Mouse (Mus musculus): ENCODE results near the gene Zfp148. TPM values are rescaled to one million over a fixed set of nuclear protein-coding genes. Genes with fewer than 3 reads are reported as not detected.
"Not testable (repeated sequence)": the region's sequence is repeated elsewhere in the genome, so short reads cannot be mapped to it uniquely, and the experiment has no call there.

The Zfp148 gene
- polyA plus RNA-seq, 1 experiment from 2014 or later = 59.0 TPM

- Histone ChIP-seq H3K27me3 (no peaks in the 10 kb centered on the region), H3K9ac (no peak overlapping the region), H3K4me2 (replicated peaks) (no peak overlapping the region), H3K4me1 (no peaks in the 10 kb centered on the region), H3K36me3 (peaks cover 43% of the 10 kb centered on the region), H3K4me3 (no peak overlapping the region), H3K27ac (no peak overlapping the region), H3K9me3 (replicated peaks) (no peaks in the 10 kb centered on the region)
- 90% methylated on average over 6 of the region's 6 CpGs for WGBS
- ATAC-seq (ENCODE audit: low FRiP score) = no peak
These were observed 93.7 kb downstream of the Zfp148 start for GRCm38 (mm10) chr16:33474381-33474780.

GRCm38 (mm10) chr16:33479926-33480325, 99.3 kb downstream of the Zfp148 start:
- Histone ChIP-seq H3K9ac (no peak overlapping the region), H3K4me3 (no peak overlapping the region), H3K36me3 (peaks cover 32% of the 10 kb centered on the region), H3K9me3 (replicated peaks) (no peaks in the 10 kb centered on the region), H3K27ac (no peak overlapping the region), H3K4me1 (no peaks in the 10 kb centered on the region), H3K4me2 (replicated peaks) (no peak overlapping the region), H3K27me3 (no peaks in the 10 kb centered on the region)
- no peak for ATAC-seq (ENCODE audit: low FRiP score)

- no peak overlapping the region for H3K4me3 ChIP-seq
- H3K9ac ChIP-seq = no peak overlapping the region
- H3K9me3 ChIP-seq (replicated peaks) = no peaks in the 10 kb centered on the region
- peaks cover 24% of the 10 kb centered on the region for H3K36me3 ChIP-seq
- ATAC-seq (ENCODE audit: low FRiP score) = no peak
- no peak overlapping the region for H3K27ac ChIP-seq
- H3K4me1 ChIP-seq = no peaks in the 10 kb centered on the region
- no peak overlapping the region for H3K4me2 ChIP-seq (replicated peaks)
- WGBS = 94% methylated on average over 2 of the region's 2 CpGs
- H3K27me3 ChIP-seq = no peaks in the 10 kb centered on the region
These were observed 100.5 kb downstream of the Zfp148 start for GRCm38 (mm10) chr16:33481148-33481547.

GRCm38 (mm10) chr16:33482309-33482708, 101.7 kb downstream of the Zfp148 start:
- Histone ChIP-seq H3K4me3 (no peak overlapping the region), H3K36me3 (peaks cover 12% of the 10 kb centered on the region), H3K4me1 (no peaks in the 10 kb centered on the region), H3K9me3 (replicated peaks) (no peaks in the 10 kb centered on the region), H3K9ac (no peak overlapping the region), H3K27ac (no peak overlapping the region), H3K27me3 (no peaks in the 10 kb centered on the region), H3K4me2 (replicated peaks) (no peak overlapping the region)
- WGBS = 97% methylated on average over 3 of the region's 3 CpGs
- ATAC-seq (ENCODE audit: low FRiP score) = no peak

GRCm38 (mm10) chr16:33487709-33488108, 107.1 kb downstream of the Zfp148 start:
- Histone ChIP-seq H3K4me1 (no peaks in the 10 kb centered on the region), H3K27me3 (no peaks in the 10 kb centered on the region), H3K9me3 (replicated peaks) (no peaks in the 10 kb centered on the region), H3K9ac (no peak overlapping the region), H3K36me3 (peaks cover 6% of the 10 kb centered on the region), H3K4me2 (replicated peaks) (no peak overlapping the region), H3K27ac (no peak overlapping the region), H3K4me3 (no peak overlapping the region)
- ATAC-seq (ENCODE audit: low FRiP score) = no peak
- 91% methylated on average over 4 of the region's 4 CpGs for WGBS

GRCm38 (mm10) chr16:33494374-33494773, 113.7 kb downstream of the Zfp148 start:
- Histone ChIP-seq H3K36me3 (peaks cover 28% of the 10 kb centered on the region), H3K9ac (no peak overlapping the region), H3K27ac (no peak overlapping the region), H3K4me3 (no peak overlapping the region), H3K4me2 (replicated peaks) (no peak overlapping the region), H3K27me3 (no peaks in the 10 kb centered on the region), H3K9me3 (replicated peaks) (no peaks in the 10 kb centered on the region), H3K4me1 (no peaks in the 10 kb centered on the region)
- 91% methylated on average over 4 of the region's 4 CpGs for WGBS
- no peak for ATAC-seq (ENCODE audit: low FRiP score)

GRCm38 (mm10) chr16:33508082-33508481, 127.4 kb downstream of the Zfp148 start:
- 0 out of 2 replicates have a peak, but pooled peaks cover 7% of the 10 kb centered on the region for H3K36me3 ChIP-seq
- no peak overlapping the region for H3K4me3 ChIP-seq
- H3K9me3 ChIP-seq (replicated peaks) = no peaks in the 10 kb centered on the region; the same call in 1 of the 2 replicates
- H3K9ac ChIP-seq = no peak overlapping the region
- H3K27ac ChIP-seq = no peak overlapping the region
- no peaks in the 10 kb centered on the region for H3K27me3 ChIP-seq
- no peak overlapping the region for H3K4me2 ChIP-seq (replicated peaks)
- 93% methylated on average over 4 of the region's 4 CpGs for WGBS
- ATAC-seq (ENCODE audit: low FRiP score) = no peak
- H3K4me1 ChIP-seq = no peaks in the 10 kb centered on the region

GRCm38 (mm10) chr16:33509231-33509630, 128.6 kb downstream of the Zfp148 start:
- ATAC-seq (ENCODE audit: low FRiP score); H3K4me2 ChIP-seq (replicated peaks); H3K27me3 ChIP-seq; H3K4me3 ChIP-seq; H3K4me1 ChIP-seq; H3K27ac ChIP-seq; H3K9me3 ChIP-seq (replicated peaks); H3K9ac ChIP-seq; H3K36me3 ChIP-seq: not testable (repeated sequence)
- 80% methylated on average over 2 of the region's 2 CpGs for WGBS

- not testable (repeated sequence) for H3K27ac ChIP-seq; H3K36me3 ChIP-seq; H3K9me3 ChIP-seq (replicated peaks); H3K27me3 ChIP-seq; H3K4me2 ChIP-seq (replicated peaks); H3K4me3 ChIP-seq; ATAC-seq (ENCODE audit: low FRiP score); H3K9ac ChIP-seq; H3K4me1 ChIP-seq
- WGBS = 96% methylated on average over 4 of the region's 4 CpGs
These were observed 130.2 kb downstream of the Zfp148 start for GRCm38 (mm10) chr16:33510856-33511255.

- Histone ChIP-seq H3K4me1 (peaks cover 11% of the 10 kb centered on the region), H3K4me2 (replicated peaks) (no peak overlapping the region), H3K9me3 (replicated peaks) (no peaks in the 10 kb centered on the region; the same call in 1 of the 2 replicates), H3K9ac (no peak overlapping the region), H3K27ac (no peak overlapping the region), H3K36me3 (no peaks in the 10 kb centered on the region), H3K27me3 (no peaks in the 10 kb centered on the region), H3K4me3 (no peak overlapping the region)
- 86% methylated on average over 6 of the region's 6 CpGs for WGBS
- ATAC-seq (ENCODE audit: low FRiP score) = no peak
These were observed 131.9 kb downstream of the Zfp148 start for GRCm38 (mm10) chr16:33512555-33512954.

GRCm38 (mm10) chr16:33516807-33517565, 136.3 kb downstream of the Zfp148 start, which contains the start of gene Slc12a8:
Gene Slc12a8 (plus strand): TSS chr16:33517328.
- Histone ChIP-seq H3K4me2 (replicated peaks) (peak within 1 kb of the TSS; percentile 71), H3K27me3 (no peaks in the 10 kb centered on the region), H3K36me3 (no peaks in the 10 kb centered on the region), H3K27ac (no peak within 1 kb of the TSS), H3K9ac (peak within 1 kb of the TSS; percentile 63), H3K4me3 (peak within 1 kb of the TSS; percentile 28), H3K9me3 (replicated peaks) (no peaks in the 10 kb centered on the region), H3K4me1 (peaks cover 14% of the 10 kb centered on the region)
- peak; percentile 54; the same call in 1 of the 2 replicates for ATAC-seq (ENCODE audit: low FRiP score)
- whole genome bisulfite sequencing = 4% methylated on average over 27 of the region's 27 CpGs

- H3K27ac ChIP-seq = no peak overlapping the region
- 0 out of 2 replicates have a peak, but pooled peaks have one; percentile 38 for ATAC-seq (ENCODE audit: low FRiP score)
- 19% methylated on average over 4 of the region's 4 CpGs for WGBS
- no peaks in the 10 kb centered on the region for H3K36me3 ChIP-seq
- H3K4me2 ChIP-seq (replicated peaks) = peak overlapping the region; percentile 71
- H3K4me1 ChIP-seq = peaks cover 14% of the 10 kb centered on the region
- peak overlapping the region; percentile 28; the same call in 1 of the 2 replicates for H3K4me3 ChIP-seq
- H3K9me3 ChIP-seq (replicated peaks) = no peaks in the 10 kb centered on the region
- peak overlapping the region; percentile 63; the same call in 1 of the 2 replicates for H3K9ac ChIP-seq
- no peaks in the 10 kb centered on the region for H3K27me3 ChIP-seq
These were observed 137.0 kb downstream of the Zfp148 start for GRCm38 (mm10) chr16:33517627-33518026.

GRCm38 (mm10) chr16:33518236-33518635, 137.6 kb downstream of the Zfp148 start:
- H3K27me3 ChIP-seq = no peaks in the 10 kb centered on the region
- H3K27ac ChIP-seq = no peak overlapping the region
- ATAC-seq (ENCODE audit: low FRiP score) = no peak
- 73% methylated on average over 7 of the region's 7 CpGs for WGBS
- no peaks in the 10 kb centered on the region for H3K36me3 ChIP-seq
- H3K4me2 ChIP-seq (replicated peaks) = no peak overlapping the region
- no peak overlapping the region for H3K9ac ChIP-seq
- no peaks in the 10 kb centered on the region for H3K9me3 ChIP-seq (replicated peaks)
- H3K4me1 ChIP-seq = peaks cover 14% of the 10 kb centered on the region
- no peak overlapping the region for H3K4me3 ChIP-seq

Measured in hindbrain, embryonic 12.5 days (tissue).